Mouse (Mus musculus): Measurements from ENCODE around the gene Cdk19.

DNA sequence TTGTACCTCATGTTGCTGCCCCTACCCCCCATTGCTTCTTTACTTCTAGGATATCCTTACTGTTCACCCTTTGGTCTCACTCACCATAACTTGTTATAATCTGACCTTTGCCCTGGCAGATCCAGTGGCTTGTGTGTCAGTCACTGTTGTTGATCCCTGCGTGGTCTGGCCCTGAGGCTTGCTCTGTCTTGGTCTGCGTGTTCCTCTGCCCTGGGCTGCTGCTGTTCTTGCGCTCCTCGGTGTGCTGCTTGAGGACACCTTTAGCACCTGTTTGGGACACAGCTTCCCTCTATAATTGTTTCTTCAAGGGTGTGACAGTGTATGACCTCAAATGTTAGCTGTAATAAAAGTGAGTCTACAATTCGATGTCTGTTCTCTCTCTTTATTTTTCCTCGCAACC, 122.0 kb downstream of the Cdk19 start:
- TF ChIP-seq CTCF (IDR thresholded peaks at IDR 0.05; ENCODE audit: extremely low read depth, insufficient read length, insufficient replicate concordance, low read depth, low read length) (no peak), POLR2A (IDR thresholded peaks at IDR 0.05; ENCODE audit: low read depth, low read length) (no peak)
